Mouse (Mus musculus) frontal cortex, adult 2 months (tissue): ENCODE results near the gene Sgms2. TPM values are rescaled to one million over a fixed set of nuclear protein-coding genes. Genes with fewer than 3 reads are reported as not detected.

ENCODE experiments used
- DNase-seq, 2 experiments: peaks; one replicate each; pipeline ENCODE4 v3.0.0; 2022; ENCODE audit warnings: low spot score in 1 of 2; ENCODE audit errors: extremely low spot score in 1 of 2
- polyA plus RNA-seq: library from polyadenylated mRNA; depleted of rRNA; stranded (reverse); fragments of >200 nt; gene quantifications from 2 replicates; pipeline ENCODE4 v1.2.3, GENCODE M21; 2012

The Sgms2 gene
- polyA plus RNA-seq, 1 experiment: 2.1 TPM

DNA sequence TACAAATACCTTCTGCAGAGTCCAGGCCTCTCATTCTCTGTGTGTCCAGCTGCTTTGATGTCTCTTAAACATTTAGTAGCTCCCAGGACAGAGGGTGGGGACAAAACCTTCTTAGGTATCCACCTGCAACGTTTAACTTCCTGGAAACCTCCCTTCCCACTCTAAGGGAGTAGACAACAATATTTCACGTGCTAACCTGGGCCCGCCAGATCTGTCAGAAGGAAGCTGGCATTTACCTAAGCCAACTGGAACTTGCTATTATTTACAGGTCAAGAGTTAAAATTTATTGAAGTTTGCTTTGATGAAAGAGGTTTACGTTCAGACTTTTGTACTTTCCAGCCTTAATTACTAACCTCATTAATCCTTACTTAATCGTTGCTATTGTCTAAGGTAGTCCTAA lies 2.2 kb downstream of the Sgms2 start:
- no peak for DNase-seq

- DNase-seq: no peak
These were observed 2.8 kb downstream of the Sgms2 start for GRCm38 (mm10) chr3:131488403-131488802.

- DNase-seq: no peak
These were observed 5.8 kb downstream of the Sgms2 start for GRCm38 (mm10) chr3:131485388-131485787.

GRCm38 (mm10) chr3:131483650-131484049 lies 7.6 kb downstream of the Sgms2 start:
- DNase-seq: no peak

GRCm38 (mm10) chr3:131481976-131482712 lies 9.1 kb downstream of the Sgms2 start:
- no peak for DNase-seq

DNA sequence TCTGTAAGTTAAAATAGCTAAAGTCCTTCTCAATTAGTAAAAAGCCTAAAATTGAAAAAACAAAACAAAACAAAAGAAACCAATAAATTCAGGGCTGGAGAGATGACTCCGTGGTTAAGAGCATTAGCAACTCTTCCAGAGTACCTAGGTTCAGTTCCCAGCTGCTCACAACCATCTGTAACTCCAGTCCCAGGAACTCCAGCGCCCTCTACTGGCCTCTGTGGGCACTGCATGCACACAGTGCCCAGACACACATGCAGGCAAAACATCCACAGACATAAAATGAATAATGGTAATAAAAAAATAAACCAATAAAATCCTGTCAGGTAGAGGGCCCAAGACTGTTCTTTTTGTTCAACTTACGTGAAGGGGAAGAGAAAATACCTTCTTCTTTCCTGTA lies 10.6 kb downstream of the Sgms2 start:
- DNase-seq: no peak

GRCm38 (mm10) chr3:131479415-131479814 lies 11.8 kb downstream of the Sgms2 start:
- no peak for DNase-seq

DNA sequence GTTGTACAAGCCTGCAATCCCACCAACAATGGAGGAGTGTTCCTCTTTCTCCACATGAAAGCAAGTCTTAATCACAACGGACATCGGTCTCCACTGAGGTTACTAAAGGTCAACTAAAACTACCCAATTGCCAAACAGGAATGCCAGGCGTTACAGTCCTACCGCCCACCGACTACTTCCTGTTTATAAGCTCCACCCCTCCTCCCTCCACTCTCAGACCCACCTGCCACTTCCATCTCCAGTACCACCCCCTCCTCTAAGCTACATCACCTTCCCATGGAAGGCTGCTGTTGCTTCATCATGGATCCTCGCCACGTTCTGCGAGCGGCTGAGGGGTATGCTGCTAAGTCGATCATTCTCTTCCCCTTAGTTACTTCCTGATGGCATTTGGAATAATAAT lies 15.2 kb downstream of the Sgms2 start:
- DNase-seq: no peak

GRCm38 (mm10) chr3:131474526-131474925 lies 16.7 kb downstream of the Sgms2 start:
- no peak for DNase-seq

DNA sequence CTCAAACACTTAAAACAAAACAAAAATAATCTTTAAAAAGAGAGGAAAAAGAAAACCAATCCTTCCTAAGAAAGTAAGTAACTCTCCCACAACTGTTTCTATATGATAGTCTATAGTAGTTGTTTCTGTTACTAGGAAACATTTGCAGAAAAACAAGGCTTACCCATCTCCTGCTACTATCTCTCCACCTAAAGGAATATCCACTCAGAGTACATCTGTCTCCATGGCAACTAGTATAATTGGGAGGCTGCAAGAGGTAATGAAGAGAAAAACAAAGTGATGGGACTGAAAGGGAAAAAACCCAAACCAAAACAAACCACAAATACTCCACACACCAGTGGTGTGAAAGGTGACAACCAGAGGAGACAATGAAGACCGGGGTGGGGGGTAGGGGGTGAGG lies 17.7 kb downstream of the Sgms2 start:
- DNase-seq: no peak

GRCm38 (mm10) chr3:131471836-131472235 lies 19.4 kb downstream of the Sgms2 start:
- DNase-seq: no peak

DNA sequence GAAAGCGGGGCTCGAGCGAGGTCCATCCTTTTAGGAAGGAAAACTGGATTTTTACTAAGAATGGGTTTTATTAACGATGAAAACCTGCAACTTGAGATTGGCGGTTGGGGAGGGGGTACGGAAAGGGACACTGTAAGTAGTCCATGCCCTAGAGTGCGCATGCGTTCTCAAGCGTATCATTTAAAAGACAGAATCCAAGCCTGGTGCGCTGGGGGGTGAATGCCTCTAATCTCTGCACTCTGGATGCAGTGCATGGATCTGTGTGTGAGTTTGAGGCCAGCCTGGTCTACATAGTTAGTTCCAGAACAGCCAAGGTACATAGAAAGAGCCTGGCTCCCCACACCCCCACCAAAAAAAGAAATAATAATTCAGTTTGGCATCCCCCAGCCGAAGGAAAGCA lies 19.8 kb downstream of the Sgms2 start:
- no peak for DNase-seq

GRCm38 (mm10) chr3:131470837-131471236 lies 20.4 kb downstream of the Sgms2 start:
- no peak for DNase-seq

- no peak for DNase-seq
These were observed 21.6 kb downstream of the Sgms2 start for GRCm38 (mm10) chr3:131469636-131470035.

DNA sequence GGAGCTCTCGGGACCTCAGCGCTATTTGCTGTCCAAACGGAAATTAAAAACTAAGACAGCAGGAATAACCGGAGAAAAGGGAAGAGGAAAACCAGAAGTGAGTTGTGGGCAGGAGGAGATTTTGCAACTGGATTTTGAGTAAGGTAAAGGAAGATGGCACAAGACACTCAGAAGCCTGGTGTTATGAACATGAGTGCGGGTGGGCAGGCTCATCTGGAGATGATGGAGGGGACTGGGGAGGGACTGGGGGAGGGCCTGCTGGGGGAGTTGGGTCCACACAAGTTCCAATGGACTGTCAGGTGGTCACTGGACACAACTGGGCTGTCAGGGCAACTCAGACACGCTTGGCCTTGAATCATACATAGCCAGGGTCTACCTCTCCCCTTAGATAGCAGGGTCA lies 24.8 kb downstream of the Sgms2 start:
- DNase-seq: no peak

- no peak for DNase-seq
These were observed 25.5 kb downstream of the Sgms2 start for GRCm38 (mm10) chr3:131465536-131466260.

GRCm38 (mm10) chr3:131372996-131373395 lies 118.2 kb downstream of the Sgms2 start:
- DNase-seq: no peak

- no peak for DNase-seq
These were observed 122.5 kb downstream of the Sgms2 start for GRCm38 (mm10) chr3:131368678-131369077.

DNA sequence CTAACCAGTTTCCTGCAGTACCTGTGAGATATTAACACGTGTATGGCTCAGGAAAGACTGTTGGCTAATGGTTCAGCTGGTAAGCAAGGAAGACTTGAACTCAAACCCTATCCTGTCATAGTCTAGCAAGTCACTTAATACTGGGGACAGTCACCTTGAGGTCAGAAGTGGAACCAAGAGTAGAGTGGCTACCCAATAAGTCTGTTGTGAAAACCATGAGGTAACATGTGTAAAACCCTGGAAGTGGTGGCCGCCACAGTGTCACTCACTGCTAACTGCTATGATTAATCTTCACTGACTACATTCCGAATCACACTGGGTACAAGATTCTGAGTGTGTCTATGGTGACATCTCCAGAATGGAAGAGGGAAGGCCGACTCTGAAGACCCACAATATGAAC lies 123.8 kb downstream of the Sgms2 start:
- no peak for DNase-seq

GRCm38 (mm10) chr3:131364632-131365446 lies 126.4 kb downstream of the Sgms2 start:
- no peak for DNase-seq

DNA sequence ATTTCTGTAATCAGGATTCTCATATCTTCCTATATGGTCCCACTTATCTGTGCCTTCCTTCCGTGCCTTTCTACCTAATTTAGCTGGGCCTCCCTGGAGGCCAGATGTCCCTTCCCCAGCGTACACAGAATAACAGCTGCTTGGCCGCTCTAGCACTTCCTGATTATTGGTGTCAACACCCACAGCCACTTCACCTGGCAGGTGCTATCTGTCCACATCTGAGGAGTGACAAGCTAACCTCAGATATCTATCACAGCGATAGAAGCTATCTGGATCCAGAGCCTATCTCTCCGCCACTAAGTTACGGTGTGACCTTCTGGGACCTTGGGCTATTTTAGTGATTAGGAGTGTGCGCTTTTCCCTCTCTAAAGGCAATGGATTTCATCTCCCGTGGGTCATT lies 127.0 kb downstream of the Sgms2 start:
- DNase-seq: no peak
